Mouse (Mus musculus) left cerebral cortex, adult 11 months (tissue): ENCODE data around the gene Gm21118.
"Not testable (repeated sequence)": the region's sequence is repeated elsewhere in the genome, so short reads cannot be mapped to it uniquely, and the experiment has no call there.

Source experiments
- DNase-seq: peaks from one replicate; pipeline ENCODE4 v3.0.0; 2022; ENCODE audit warnings: low spot score

The Gm21118 gene

DNA sequence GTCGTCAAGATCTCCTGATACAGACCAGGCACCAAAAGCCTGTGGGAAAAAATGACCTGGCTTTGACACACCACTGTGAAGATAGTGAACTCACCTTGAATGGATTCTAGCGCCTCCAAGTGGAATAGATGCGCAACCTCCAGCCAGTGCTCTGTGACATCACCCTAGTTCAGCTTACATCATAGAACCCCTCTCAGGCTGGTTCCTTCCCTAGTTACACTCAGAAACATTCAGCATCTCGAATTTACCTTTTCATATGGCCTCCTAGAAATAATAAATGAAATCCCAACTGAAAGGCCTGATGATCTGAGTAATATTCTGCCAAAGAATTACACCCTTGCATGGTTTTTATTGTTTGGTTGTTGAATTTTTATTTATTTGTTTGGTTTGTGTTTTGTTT is at the start of gene Gm21118:
Gene Gm21118 (minus strand): TSS at position 101 of the 400 bp plus-strand sequence.
- DNase-seq = not testable (repeated sequence)

GRCm38 (mm10) chrY:70303187-70303586 is 29.7 kb upstream of the Gm21118 start, which contains the start of the genes Gm29423 and Gm29644:
Gene Gm29423, minus strand, starts transcription at chrY:70303287.
Gene Gm29644, minus strand, starts transcription at chrY:70303343.
- not testable (repeated sequence) for DNase-seq
